Mouse (Mus musculus): Measurements from ENCODE around the gene Sin3b.

GRCm38 (mm10) chr8:72676436-72676835 is 46.6 kb upstream of the Sin3b start:
- TF ChIP-seq EP300 (IDR thresholded peaks at IDR 0.05; ENCODE audit: low read depth), result no peak
- no peak for TF ChIP-seq CTCF (IDR thresholded peaks at IDR 0.05; ENCODE audit: low read depth)

Data from liver, postnatal 0 days (tissue).